Mouse (Mus musculus): ENCODE measurements around the gene Anxa6. TPM values are rescaled to one million over a fixed set of nuclear protein-coding genes. Genes with fewer than 3 reads are reported as not detected.
A peak's percentile ranks its signal among the peaks of the same experiment; 100 is the strongest.

The Anxa6 gene
- polyA plus RNA-seq (2015; fragmentation: Nextera tagmentation; extraction: Ambion mirVana), result 28.2 and 29.6 TPM in 2 replicates

- peaks cover 25% of the 10 kb centered on the region for H3K4me1 ChIP-seq
- no peak within 1 kb of the TSS for H3K27ac ChIP-seq
- peaks cover 17% of the 10 kb centered on the region for H3K27me3 ChIP-seq
- no peaks in the 10 kb centered on the region for H3K9me3 ChIP-seq (replicated peaks)
- H3K4me3 ChIP-seq, result peak within 1 kb of the TSS; percentile 49
- under 1% methylated on average over 41 of the region's 41 CpGs for WGBS
- peak within 1 kb of the TSS; percentile 64 for H3K9ac ChIP-seq
- peak within 1 kb of the TSS; percentile 88 for H3K4me2 ChIP-seq
- H3K36me3 ChIP-seq (ENCODE audit: poor library complexity, severe bottlenecking), result no peaks in the 10 kb centered on the region
- ATAC-seq, result peak; percentile 94
Observed at GRCm38 (mm10) chr11:55033040-55033660, at the start of gene Anxa6. Gene Anxa6, minus strand, starts transcription at chr11:55033445.

- H3K4me3 ChIP-seq, result no peak overlapping the region
- peaks cover 14% of the 10 kb centered on the region for H3K4me1 ChIP-seq
- H3K27ac ChIP-seq, result no peak overlapping the region
- H3K9me3 ChIP-seq (replicated peaks), result 0 out of 2 replicates have a peak, but pooled peaks cover 4% of the 10 kb centered on the region
- WGBS, result 90% methylated on average over 9 of the region's 9 CpGs
- ATAC-seq, result no peak
- peaks cover 20% of the 10 kb centered on the region for H3K27me3 ChIP-seq
- no peaks in the 10 kb centered on the region for H3K36me3 ChIP-seq (ENCODE audit: poor library complexity, severe bottlenecking)
- H3K9ac ChIP-seq, result no peak overlapping the region
- no peak overlapping the region for H3K4me2 ChIP-seq
Observed at GRCm38 (mm10) chr11:55081206-55081605, 48.0 kb upstream of the Anxa6 start.

- no peak overlapping the region for H3K4me2 ChIP-seq
- H3K9ac ChIP-seq, result no peak overlapping the region
- H3K27me3 ChIP-seq, result peaks cover 20% of the 10 kb centered on the region
- H3K36me3 ChIP-seq (ENCODE audit: poor library complexity, severe bottlenecking), result no peaks in the 10 kb centered on the region
- no peak overlapping the region for H3K27ac ChIP-seq
- peaks cover 18% of the 10 kb centered on the region for H3K4me1 ChIP-seq
- ATAC-seq, result no peak
- no peak overlapping the region for H3K4me3 ChIP-seq
- WGBS, result 62% methylated on average over 4 of the region's 4 CpGs
- H3K9me3 ChIP-seq (replicated peaks), result 0 out of 2 replicates have a peak, but pooled peaks cover 4% of the 10 kb centered on the region
Observed at GRCm38 (mm10) chr11:55079180-55079579, 45.9 kb upstream of the Anxa6 start.

GRCm38 (mm10) chr11:55078502-55078901 lies 45.3 kb upstream of the Anxa6 start:
- Histone ChIP-seq H3K27ac (no peak overlapping the region), H3K36me3 (ENCODE audit: poor library complexity, severe bottlenecking) (no peaks in the 10 kb centered on the region), H3K27me3 (peaks cover 20% of the 10 kb centered on the region), H3K9ac (no peak overlapping the region), H3K4me2 (peak overlapping the region; percentile 87), H3K9me3 (replicated peaks) (0 out of 2 replicates have a peak, but pooled peaks cover 4% of the 10 kb centered on the region), H3K4me1 (peaks cover 18% of the 10 kb centered on the region), H3K4me3 (no peak overlapping the region)
- WGBS, result 55% methylated on average over 3 of the region's 3 CpGs
- no peak for ATAC-seq

- no peak within 1 kb of the TSS for H3K27ac ChIP-seq
- under 1% methylated on average over 50 of the region's 50 CpGs for WGBS
Observed at GRCm38 (mm10) chr11:55077331-55078231, 44.3 kb upstream of the Anxa6 start, which contains the start of gene Ccdc69. Gene Ccdc69, minus strand, starts transcription at chr11:55078131.

GRCm38 (mm10) chr11:55076234-55076633 lies 43.0 kb upstream of the Anxa6 start:
- WGBS, result 93% methylated on average over 5 of the region's 5 CpGs
- H3K4me2 ChIP-seq, result no peak overlapping the region

More at GRCm38 (mm10) chr11:55077331-55078231, 44.3 kb upstream of the Anxa6 start, which contains the start of gene Ccdc69:
- Histone ChIP-seq H3K9me3 (replicated peaks) (0 out of 2 replicates have a peak, but pooled peaks cover 4% of the 10 kb centered on the region), H3K4me3 (peak within 1 kb of the TSS; percentile 41), H3K36me3 (ENCODE audit: poor library complexity, severe bottlenecking) (no peaks in the 10 kb centered on the region), H3K4me1 (peaks cover 18% of the 10 kb centered on the region), H3K9ac (peak within 1 kb of the TSS; percentile 64), H3K4me2 (peak within 1 kb of the TSS; percentile 87), H3K27me3 (peaks cover 20% of the 10 kb centered on the region)
- peak; percentile 57 for ATAC-seq

GRCm38 (mm10) chr11:55075602-55076001 lies 42.4 kb upstream of the Anxa6 start:
- peaks cover 18% of the 10 kb centered on the region for H3K4me1 ChIP-seq
- ATAC-seq, result no peak
- WGBS, result 48% methylated on average over 2 of the region's 2 CpGs
- 0 out of 2 replicates have a peak, but pooled peaks cover 4% of the 10 kb centered on the region for H3K9me3 ChIP-seq (replicated peaks)
- no peak overlapping the region for H3K4me2 ChIP-seq
- H3K27ac ChIP-seq, result no peak overlapping the region
- H3K36me3 ChIP-seq (ENCODE audit: poor library complexity, severe bottlenecking), result no peaks in the 10 kb centered on the region
- H3K9ac ChIP-seq, result no peak overlapping the region
- peaks cover 20% of the 10 kb centered on the region for H3K27me3 ChIP-seq
- no peak overlapping the region for H3K4me3 ChIP-seq

More at GRCm38 (mm10) chr11:55076234-55076633, 43.0 kb upstream of the Anxa6 start:
- H3K4me1 ChIP-seq, result peaks cover 18% of the 10 kb centered on the region
- ATAC-seq, result no peak
- H3K4me3 ChIP-seq, result no peak overlapping the region
- no peak overlapping the region for H3K27ac ChIP-seq
- no peak overlapping the region for H3K9ac ChIP-seq
- H3K27me3 ChIP-seq, result peaks cover 20% of the 10 kb centered on the region
- H3K9me3 ChIP-seq (replicated peaks), result 0 out of 2 replicates have a peak, but pooled peaks cover 4% of the 10 kb centered on the region
- H3K36me3 ChIP-seq (ENCODE audit: poor library complexity, severe bottlenecking), result no peaks in the 10 kb centered on the region

- H3K4me3 ChIP-seq, result no peak overlapping the region
- no peak overlapping the region for H3K27ac ChIP-seq
- H3K27me3 ChIP-seq, result peaks cover 9% of the 10 kb centered on the region
- no peaks in the 10 kb centered on the region for H3K9me3 ChIP-seq (replicated peaks)
- no peak overlapping the region for H3K9ac ChIP-seq
- H3K36me3 ChIP-seq (ENCODE audit: poor library complexity, severe bottlenecking), result no peaks in the 10 kb centered on the region
- no peak overlapping the region for H3K4me2 ChIP-seq
- 84% methylated on average over 10 of the region's 10 CpGs for WGBS
- H3K4me1 ChIP-seq, result peaks cover 15% of the 10 kb centered on the region
- ATAC-seq, result no peak
Observed at GRCm38 (mm10) chr11:55073191-55073590, 39.9 kb upstream of the Anxa6 start.

- Histone ChIP-seq H3K4me2 (no peak overlapping the region), H3K9ac (no peak overlapping the region), H3K4me3 (no peak overlapping the region), H3K4me1 (peaks cover 8% of the 10 kb centered on the region), H3K36me3 (ENCODE audit: poor library complexity, severe bottlenecking) (no peaks in the 10 kb centered on the region), H3K9me3 (replicated peaks) (no peaks in the 10 kb centered on the region), H3K27me3 (peaks cover 4% of the 10 kb centered on the region), H3K27ac (no peak overlapping the region)
- ATAC-seq, result no peak
- WGBS, result 87% methylated on average over 8 of the region's 8 CpGs
Observed at GRCm38 (mm10) chr11:55072467-55072866, 39.2 kb upstream of the Anxa6 start.

- no peak for ATAC-seq
- H3K27me3 ChIP-seq, result no peaks in the 10 kb centered on the region
- H3K9me3 ChIP-seq (replicated peaks), result no peaks in the 10 kb centered on the region
- H3K4me3 ChIP-seq, result no peak overlapping the region
- H3K36me3 ChIP-seq (ENCODE audit: poor library complexity, severe bottlenecking), result no peaks in the 10 kb centered on the region
- no peak overlapping the region for H3K4me2 ChIP-seq
- 92% methylated on average over 5 of the region's 5 CpGs for WGBS
- H3K4me1 ChIP-seq, result 0 out of 2 replicates have a peak, but pooled peaks cover 4% of the 10 kb centered on the region
- no peak overlapping the region for H3K27ac ChIP-seq
- H3K9ac ChIP-seq, result no peak overlapping the region
Observed at GRCm38 (mm10) chr11:55071344-55071743, 38.1 kb upstream of the Anxa6 start.

GRCm38 (mm10) chr11:55069023-55069422 lies 35.8 kb upstream of the Anxa6 start:
- H3K4me3 ChIP-seq, result no peak overlapping the region
- no peaks in the 10 kb centered on the region for H3K27me3 ChIP-seq
- H3K4me2 ChIP-seq, result no peak overlapping the region
- H3K36me3 ChIP-seq (ENCODE audit: poor library complexity, severe bottlenecking), result no peaks in the 10 kb centered on the region
- WGBS, result 47% methylated on average over 2 of the region's 2 CpGs
- no peak overlapping the region for H3K27ac ChIP-seq
- no peak overlapping the region for H3K9ac ChIP-seq
- H3K9me3 ChIP-seq (replicated peaks), result no peaks in the 10 kb centered on the region
- ATAC-seq, result peak; percentile 33; the same call in 1 of the 2 replicates
- no peaks in the 10 kb centered on the region for H3K4me1 ChIP-seq

- Histone ChIP-seq H3K9me3 (replicated peaks) (no peaks in the 10 kb centered on the region), H3K9ac (no peak overlapping the region), H3K4me3 (no peak overlapping the region), H3K27ac (no peak overlapping the region), H3K36me3 (ENCODE audit: poor library complexity, severe bottlenecking) (no peaks in the 10 kb centered on the region), H3K27me3 (no peaks in the 10 kb centered on the region), H3K4me2 (no peak overlapping the region), H3K4me1 (no peaks in the 10 kb centered on the region)
- WGBS, result 68% methylated on average over 4 of the region's 4 CpGs
- ATAC-seq, result no peak
Observed at GRCm38 (mm10) chr11:55066921-55067320, 33.7 kb upstream of the Anxa6 start.

Data from forebrain, embryonic 13.5 days (tissue).